Mouse (Mus musculus) heart, embryonic 15.5 days (tissue): ENCODE data around the gene Inava. TPM values are rescaled to one million over a fixed set of nuclear protein-coding genes. Genes with fewer than 3 reads are reported as not detected.

ENCODE experiments used
- polyA plus RNA-seq: library from polyadenylated mRNA; unstranded; fragments of >200 nt; fragmentation: Nextera tagmentation; extraction: Ambion mirVana; gene quantifications from 2 replicates; pipeline ENCODE4 v1.2.1, GENCODE M21; 2015

Inava gene
- polyA plus RNA-seq, 1 experiment from 2014 or later, result 0.45 TPM

Other genes with a start within 250 kb of the Inava start
- gene Igfn1, start 227.9 kb downstream of the Inava start, polyA plus RNA-seq, result not detected in 2 replicates
- gene Tmem9, start 226.1 kb downstream of the Inava start, polyA plus RNA-seq, result 91.1 and 107 TPM in 2 replicates
- gene Ascl5, start 183.5 kb downstream of the Inava start, polyA plus RNA-seq, result not detected in 2 replicates
- 0.29 and 0.56 TPM in 2 replicates for gene Cacna1s, start 181.5 kb downstream of the Inava start, polyA plus RNA-seq
- 0.87 and 2.3 TPM in 2 replicates for gene Kif21b, start 102.9 kb downstream of the Inava start, polyA plus RNA-seq
- gene Mroh3, start 21.4 kb downstream of the Inava start, polyA plus RNA-seq, result not detected in 2 replicates
- 0.15 and 0.34 TPM in 2 replicates for gene Gpr25, start 26.6 kb upstream of the Inava start, polyA plus RNA-seq
- 5.6 and 6.0 TPM in 2 replicates for gene Camsap2, start 111.8 kb upstream of the Inava start, polyA plus RNA-seq
- 11.8 and 12.2 TPM in 2 replicates for gene Ddx59, start 181.0 kb upstream of the Inava start, polyA plus RNA-seq
- gene Kif14, start 232.1 kb upstream of the Inava start, polyA plus RNA-seq, result 2.8 and 4.1 TPM in 2 replicates